Mouse (Mus musculus): ENCODE data around the gene Apobec4. TPM values are rescaled to one million over a fixed set of nuclear protein-coding genes. Genes with fewer than 3 reads are reported as not detected.

Apobec4 gene
- polyA plus RNA-seq, 1 experiment from 2014 or later = 0.11 TPM

DNA sequence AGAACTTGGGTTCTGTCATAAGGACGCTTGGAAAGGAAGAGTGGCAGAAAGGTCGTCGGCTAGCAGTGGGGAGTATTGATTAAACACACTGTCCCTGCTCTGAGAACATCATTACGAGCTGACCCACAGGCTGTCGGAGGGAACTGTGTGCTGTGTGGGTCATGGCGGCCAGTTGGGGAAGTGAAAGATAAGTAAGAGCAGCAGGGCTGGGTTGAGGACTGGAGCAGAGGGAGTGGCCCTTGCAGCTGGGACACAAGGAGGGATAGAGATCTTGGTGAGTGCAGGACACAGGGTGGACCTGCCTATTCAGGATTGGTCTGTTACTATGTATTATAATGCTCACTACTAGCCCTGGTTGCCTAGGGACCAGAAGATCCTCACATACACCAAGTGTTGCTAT lies 54.6 kb downstream of the Apobec4 start:
- Histone ChIP-seq H3K9me3 (ENCODE audit: control insufficient read depth, low read length) (no peaks in the 10 kb centered on the region), H3K36me3 (ENCODE audit: control insufficient read depth, insufficient read depth, low read length) (no peaks in the 10 kb centered on the region), H3K9ac (ENCODE audit: low read length) (no peak overlapping the region), H3K27me3 (replicated peaks; ENCODE audit: control insufficient read depth, insufficient read depth, low read length) (no peaks in the 10 kb centered on the region), H3K4me1 (replicated peaks; ENCODE audit: control insufficient read depth, insufficient read depth, low read length) (peaks cover 12% of the 10 kb centered on the region), H3K4me2 (ENCODE audit: low read length) (no peak overlapping the region), H3K27ac (ENCODE audit: low read depth) (no peak overlapping the region), H3K4me3 (ENCODE audit: low read depth, low read length) (no peak overlapping the region)
- ATAC-seq (replicated peaks; ENCODE audit: low FRiP score, low TSS enrichment, low read depth) (no peak), DNase-seq (ENCODE audit: low spot score) (no peak)
- 77% methylated on average over 6 of the region's 6 CpGs for WGBS

Other genes starting within 250 kb of the Apobec4 start
- 50.9 and 54.4 TPM in 2 replicates for gene Rgl1, start 15.8 kb downstream of the Apobec4 start, polyA plus RNA-seq (2014; fragmentation: Nextera tagmentation; extraction: Ambion mirVana)
- 312 and 313 TPM in 2 replicates for gene Arpc5, start 16.0 kb downstream of the Apobec4 start, polyA plus RNA-seq (2014; fragmentation: Nextera tagmentation; extraction: Ambion mirVana)
- 6.1 and 7.2 TPM in 2 replicates for gene Ncf2, start 49.6 kb downstream of the Apobec4 start, polyA plus RNA-seq (2014; fragmentation: Nextera tagmentation; extraction: Ambion mirVana)
- 32.9 and 34.8 TPM in 2 replicates for gene Smg7, start 152.1 kb downstream of the Apobec4 start, polyA plus RNA-seq (2014; fragmentation: Nextera tagmentation; extraction: Ambion mirVana)
- gene Nmnat2, start 204.4 kb downstream of the Apobec4 start, polyA plus RNA-seq (2014; fragmentation: Nextera tagmentation; extraction: Ambion mirVana) = 2.0 and 3.5 TPM in 2 replicates

All from intestine, embryonic 14.5 days (tissue).